Mouse (Mus musculus) thymus, postnatal 10 days (tissue): ENCODE measurements at regions not wholly inside any gene's neighbourhood (a gene's known extent, or its start where the extent isn't known, plus 50 kb on each side); places are given as distances from the start of the nearest gene placed in this dataset.

Source experiments
- DNase-seq, 2 experiments: peaks; one replicate each; pipeline ENCODE4 v3.0.0; 2021; ENCODE audit warnings: low spot score in 2 of 2

DNA sequence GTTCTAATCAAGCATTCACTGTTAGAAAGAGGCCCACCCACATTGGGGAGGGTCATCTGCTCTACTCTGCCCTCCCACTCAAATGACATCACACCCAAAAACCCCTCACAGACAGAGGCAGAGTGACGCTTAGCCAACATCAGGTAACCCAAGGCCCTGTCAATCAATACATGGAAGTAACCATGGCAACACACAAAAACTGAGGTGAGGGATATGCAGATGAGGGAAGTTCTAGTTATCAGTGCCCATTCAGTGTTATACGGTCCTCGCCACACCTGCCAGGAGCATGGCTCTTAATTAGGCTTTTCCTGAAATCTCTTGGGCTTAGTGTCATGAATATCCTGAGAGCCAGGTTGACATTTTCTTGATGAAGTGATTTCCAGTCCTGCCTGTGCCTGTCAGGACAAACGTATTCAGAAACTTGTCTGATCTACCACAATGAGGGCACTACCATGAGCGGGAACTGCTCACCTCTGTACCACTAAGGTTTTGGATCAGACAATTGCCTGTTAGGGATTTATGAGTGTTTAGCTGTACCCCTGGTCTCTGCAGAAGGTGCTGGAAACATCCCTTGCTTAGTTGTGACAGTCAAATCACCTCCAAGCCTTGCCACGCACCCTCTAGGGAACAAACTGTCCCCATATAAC is 210.4 kb upstream of the Cdh4 start:
- no peak for DNase-seq

DNA sequence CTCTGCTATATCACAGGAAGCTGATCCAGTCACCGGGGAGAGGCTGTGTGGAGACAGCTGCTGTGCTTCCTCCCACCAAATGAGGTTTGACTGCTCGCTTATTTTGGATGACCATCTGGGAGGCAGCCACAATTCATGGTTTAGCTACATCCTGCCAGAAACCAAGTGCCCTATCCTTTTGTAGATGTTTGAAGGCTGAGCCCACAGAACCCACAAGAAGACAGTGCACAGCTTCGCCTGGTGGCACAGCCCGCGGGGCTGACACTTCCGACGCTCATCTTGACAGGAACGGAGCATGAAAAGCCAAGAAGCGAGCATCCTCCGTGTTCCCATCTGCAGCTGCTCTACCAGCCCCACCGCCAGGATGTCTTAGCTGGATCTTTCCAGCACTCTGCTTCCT is 204.1 kb upstream of the Cdh4 start:
- DNase-seq, result no peak

DNA sequence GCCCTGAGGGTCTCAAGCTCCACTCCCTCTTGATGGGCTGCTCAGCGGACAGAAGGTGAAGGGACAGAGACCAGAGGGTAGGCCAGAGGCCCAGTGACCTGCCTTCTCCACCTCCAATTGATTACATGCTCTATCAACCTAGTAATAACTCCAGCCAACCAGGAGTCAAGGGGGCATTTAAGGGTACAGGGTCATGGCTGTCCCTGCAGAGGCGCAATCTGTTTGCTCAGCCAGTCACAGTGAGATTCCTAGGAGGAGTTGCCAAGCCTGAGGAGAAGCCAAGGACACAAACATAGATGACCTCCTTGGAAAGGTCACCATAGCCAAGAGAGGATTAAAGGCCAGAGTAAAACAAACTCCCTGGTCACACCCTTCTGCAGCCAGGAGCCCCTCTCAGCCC is 181.3 kb upstream of the Cdh4 start:
- DNase-seq, result no peak

DNA sequence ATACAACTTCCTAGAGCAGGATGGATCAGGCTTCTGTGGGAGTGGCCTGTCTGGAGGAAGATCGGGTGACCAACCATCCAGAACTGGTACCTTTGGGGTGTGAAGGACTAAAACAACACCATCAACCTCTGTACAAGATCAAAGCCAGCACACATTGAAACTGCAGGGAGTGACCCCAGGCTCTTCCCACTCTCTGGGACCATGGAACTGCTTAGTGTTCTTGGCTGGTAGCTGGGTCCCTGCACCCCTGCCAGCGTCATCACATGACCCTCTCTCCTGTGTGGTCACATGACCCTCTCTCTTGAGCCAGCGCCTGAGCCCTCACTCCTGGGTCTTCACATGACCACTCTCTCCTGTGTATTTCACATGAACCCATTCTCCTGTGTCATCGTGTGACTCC is 178.3 kb upstream of the Cdh4 start:
- DNase-seq, result no peak

DNA sequence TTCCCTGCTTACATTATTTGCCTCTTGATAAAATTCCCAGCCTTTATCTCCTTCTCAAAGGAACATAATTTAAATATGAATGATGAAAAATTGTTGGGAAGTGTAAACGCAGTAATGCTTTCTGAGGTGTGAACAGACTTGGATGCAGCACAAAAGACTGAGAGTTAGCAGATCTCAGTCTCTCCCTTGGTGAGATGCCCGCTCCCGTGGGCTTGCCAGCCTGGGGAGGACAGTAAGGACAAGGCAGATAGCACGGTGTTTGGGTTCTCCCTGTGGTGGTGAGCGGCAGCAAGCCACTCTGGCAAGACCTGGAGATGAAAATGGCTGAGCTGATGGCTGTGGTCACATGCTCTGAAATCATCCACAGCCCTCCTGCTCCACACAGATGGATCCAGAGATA is 176.8 kb upstream of the Cdh4 start:
- DNase-seq, result no peak

DNA sequence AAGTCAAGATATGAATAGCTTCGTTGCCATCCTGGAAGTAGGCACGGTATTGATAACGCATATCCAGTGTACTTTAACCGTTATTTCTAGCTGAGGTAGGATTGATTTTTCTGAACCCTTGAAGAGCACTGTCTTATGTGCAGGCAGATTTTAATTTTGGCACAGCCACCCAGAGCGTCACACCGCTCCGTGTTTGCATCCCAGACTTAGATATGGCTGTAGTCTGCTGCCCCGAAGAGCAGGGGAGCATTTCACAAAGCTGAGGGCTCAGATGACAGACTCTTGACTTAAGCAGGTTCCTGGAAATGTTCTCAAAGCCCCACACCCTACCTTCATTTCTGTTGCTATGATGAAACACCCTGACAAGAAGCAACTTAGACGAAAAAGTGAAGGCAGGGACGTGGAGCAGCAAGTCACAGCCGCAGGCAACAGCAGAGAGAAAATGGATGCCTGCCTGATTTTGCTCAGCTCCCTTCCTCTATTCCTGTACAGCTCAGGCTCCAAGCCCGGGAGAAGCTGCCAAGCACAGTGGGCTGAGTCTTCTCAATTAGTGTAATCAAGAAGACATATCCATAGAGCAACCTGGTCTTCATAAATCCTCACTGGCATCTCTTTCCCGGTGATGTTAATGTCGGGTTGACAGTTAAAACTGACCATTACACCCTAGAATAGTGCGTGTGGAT is 164.9 kb upstream of the Cdh4 start:
- DNase-seq, result no peak

DNA sequence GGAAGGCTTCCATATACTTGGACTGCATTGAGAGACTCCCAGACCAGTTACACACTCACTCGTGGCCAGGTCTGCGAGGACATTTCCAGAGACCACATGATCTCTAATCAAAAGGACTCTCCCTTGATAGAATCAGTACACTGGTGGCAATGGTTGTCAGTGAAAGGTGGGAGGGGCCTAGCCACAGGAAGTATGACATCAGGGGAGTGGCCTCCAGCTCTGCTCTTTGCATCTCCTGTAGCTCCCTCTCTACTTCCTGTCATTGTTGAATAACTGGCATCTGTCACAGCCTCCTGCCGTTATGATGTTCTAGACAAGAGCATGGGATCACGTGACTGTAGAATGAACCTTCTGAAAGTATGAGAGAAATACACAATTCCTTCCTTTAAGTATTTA is 164.3 kb upstream of the Cdh4 start:
- DNase-seq, result no peak

DNA sequence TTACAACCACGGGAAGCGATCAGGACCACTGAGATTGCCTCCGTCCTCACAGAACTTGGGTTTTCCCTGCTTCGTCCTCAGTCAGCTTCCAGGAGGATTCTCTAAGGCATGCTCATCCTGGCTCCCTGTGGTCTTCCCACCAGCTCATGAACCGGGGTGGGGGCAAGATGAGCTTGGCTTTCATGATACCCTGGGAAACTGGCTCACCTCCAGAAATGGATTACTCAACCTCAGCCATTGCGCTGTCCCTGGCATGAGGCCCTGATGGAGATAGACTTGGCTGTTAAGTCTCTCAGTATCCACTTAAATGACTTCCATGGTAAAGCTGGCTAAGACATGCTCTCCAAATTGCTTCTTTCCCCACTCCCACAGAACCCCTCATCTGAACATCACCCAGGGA is 160.0 kb upstream of the Cdh4 start:
- DNase-seq, result no peak

DNA sequence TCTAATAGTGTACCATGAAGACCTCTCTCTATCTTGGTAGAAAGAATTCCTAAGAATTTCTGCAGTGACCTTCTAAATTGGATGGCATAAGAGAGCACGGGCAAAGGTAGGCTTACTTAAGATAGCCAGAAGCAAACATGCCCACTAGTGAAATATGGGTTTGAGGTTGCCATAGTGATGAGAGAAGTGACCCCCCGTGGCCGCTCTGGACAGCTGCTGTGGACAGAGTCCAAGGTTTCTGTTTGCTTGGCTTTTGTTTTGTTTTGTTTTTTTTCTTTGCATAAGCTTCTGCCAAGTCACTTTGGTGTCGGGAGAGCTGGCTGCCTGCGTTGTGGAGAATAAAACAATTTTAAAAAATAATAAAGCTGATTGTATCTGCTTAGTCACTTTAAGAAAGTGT is 151.8 kb upstream of the Cdh4 start:
- DNase-seq, result no peak

DNA sequence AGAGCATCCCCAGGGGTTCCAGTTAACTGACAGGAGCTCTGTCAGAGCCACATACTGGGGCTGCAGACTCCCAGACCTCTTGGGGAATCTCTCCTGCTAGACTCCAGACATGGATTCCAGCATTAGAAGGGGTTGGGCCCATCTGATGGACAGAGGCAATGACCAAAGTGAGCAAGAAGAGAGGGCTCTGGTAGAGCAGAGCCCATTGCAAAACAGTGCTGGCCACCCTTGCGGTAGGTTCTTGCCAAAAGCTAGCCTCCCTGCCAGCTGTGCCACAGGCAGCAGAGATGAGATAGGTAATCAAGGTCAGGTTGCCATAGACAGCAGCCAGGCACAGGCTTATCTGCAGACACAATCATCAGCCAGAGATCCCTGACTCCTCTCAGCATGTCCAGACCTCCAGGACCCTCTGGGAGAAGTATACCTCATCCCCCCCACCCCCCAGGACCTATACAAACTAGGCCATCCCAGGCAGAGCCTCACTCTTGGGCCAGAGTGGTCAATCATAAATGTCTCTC is 151.1 kb upstream of the Cdh4 start:
- DNase-seq, result no peak

DNA sequence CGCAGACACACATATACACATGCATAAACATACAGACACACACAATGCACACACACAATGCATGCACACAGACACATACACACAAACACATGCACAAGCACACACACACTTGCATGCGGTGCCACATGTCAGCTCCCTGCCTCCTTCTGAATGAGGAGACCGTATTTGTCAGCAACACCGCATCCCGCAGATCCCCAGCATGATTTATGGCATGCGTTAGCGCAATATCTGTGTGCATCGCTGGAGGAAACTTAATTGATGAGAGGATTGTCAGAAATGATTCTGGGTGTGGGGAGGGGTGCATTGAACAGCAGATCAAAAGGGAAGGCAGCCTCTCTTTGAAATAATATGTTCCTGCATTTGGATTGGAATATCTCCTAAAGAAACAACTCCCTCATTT is 150.3 kb upstream of the Cdh4 start:
- DNase-seq, result no peak

DNA sequence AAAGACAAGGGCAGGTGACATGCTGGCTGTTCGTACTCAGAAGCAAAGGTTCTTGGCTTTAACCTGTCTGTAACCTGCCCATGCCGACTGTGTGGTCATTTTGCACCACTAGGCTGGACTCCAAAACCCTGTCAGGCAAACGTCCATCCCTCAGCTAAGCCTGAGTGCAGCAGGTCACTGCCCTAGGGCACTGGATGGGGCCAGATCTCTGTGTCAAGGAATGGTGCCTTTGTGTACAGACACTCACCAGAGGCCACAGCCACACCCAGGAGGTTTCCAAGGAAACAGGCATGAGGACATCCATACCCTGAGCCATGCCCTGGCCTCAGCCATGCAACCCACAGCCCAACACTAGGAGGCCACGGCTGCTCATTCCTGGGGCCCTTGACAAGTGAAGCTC is 149.7 kb upstream of the Cdh4 start:
- no peak for DNase-seq

DNA sequence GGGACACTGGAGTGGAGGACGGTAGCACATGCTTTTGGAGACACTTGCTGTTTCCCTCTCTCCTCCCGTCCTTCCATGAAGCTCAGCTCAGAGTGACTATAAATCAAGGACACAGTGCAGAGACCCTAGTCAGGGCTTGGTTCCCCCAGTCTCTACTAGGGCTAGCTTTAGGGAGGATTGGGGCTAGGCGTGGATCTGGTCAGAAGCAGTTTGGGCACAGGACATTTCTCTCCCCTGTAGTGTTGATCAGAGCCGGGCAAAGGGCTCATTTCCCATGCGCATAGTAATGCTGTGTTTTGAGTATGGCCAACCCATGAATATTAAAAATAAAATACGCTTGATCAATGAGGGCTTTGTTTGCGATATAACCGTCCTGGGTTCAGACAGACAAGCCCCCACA is 149.1 kb upstream of the Cdh4 start:
- no peak for DNase-seq

DNA sequence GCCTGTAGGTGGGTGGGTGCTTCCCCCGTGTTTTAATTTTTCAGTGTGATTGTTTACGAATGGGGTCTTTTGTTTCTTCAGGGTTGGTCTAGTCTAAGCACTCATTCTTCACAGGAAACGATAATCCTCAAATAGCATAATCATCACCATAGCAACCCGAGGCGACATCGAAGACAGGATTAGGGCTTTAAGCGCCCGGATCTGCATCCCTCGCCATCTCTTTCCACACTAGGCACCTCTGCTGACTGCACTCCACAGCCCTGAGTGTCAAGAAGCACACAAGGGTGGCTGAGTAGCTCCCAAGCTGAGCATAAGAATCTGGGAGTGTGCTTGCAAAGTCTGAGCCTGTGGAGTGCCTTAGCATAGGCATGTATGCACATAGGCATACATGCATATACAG is 145.2 kb upstream of the Cdh4 start:
- no peak for DNase-seq

DNA sequence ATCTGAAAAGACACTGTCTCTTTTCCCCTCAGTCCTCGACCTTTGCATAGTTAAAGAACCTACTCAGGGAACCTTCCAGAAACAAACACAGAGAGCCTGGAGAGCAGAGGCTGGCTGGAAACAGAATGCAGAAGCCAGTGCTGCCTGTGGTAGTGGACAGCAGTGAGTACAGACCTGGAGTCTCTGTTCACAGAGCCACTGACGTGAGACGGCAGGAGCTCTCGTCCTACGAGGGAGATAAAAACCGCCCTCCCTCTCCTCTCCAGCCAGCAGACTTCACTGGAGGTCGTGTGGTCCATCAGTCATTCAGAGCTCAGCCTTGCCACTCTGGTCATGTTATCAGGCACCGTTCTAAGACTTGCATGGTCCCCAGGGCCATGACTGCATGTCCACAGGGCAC is 138.5 kb upstream of the Cdh4 start:
- DNase-seq, result no peak

DNA sequence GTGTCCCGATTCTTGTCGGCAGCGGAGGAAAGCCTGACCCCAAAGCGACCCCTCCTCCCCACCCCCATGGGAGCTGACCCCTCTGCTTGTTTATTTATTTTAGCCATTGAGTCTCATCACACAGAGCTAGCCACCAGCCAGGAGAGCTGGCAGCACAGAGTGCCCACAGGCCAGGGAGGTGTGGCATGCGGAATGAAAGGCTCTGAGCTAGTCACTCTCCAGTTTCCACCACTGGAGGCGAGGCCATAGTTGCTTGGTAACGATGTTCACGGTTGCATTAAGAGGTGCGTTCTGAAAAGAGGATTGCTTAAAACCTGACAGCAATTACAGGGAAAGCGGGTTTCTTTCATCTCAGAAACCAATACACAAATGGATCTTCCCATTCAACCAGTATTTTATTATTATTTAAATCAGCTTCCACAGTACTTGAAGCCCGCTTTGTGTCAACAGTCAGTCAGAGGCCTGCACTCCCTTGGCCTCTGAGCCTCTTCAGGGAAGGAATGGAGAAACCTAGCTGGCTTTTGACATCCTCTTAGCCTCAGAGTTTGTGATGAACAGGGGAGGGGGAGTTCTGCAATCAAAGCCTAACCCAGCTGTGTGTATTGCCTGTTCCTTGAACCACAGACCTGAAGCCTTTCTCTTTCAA is 134.8 kb upstream of the Cdh4 start:
- DNase-seq, result no peak

DNA sequence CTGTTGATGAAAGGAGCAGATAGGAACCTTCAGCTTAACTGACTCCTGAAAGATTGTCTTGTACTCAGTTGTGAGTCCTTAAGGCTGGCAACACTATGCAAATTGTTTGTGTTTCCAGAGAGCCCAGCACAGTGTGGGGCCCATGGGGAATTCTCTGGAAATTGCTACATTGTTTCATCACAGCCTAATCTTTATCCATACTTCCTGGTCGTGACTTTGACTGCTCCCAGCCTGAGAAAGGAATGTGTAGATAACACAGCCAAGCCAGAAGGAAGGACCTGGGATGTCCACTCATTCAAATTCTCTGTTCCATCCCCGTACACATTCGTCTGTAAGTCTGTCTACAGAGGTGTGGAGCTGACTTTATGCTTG is 134.3 kb upstream of the Cdh4 start:
- no peak for DNase-seq

DNA sequence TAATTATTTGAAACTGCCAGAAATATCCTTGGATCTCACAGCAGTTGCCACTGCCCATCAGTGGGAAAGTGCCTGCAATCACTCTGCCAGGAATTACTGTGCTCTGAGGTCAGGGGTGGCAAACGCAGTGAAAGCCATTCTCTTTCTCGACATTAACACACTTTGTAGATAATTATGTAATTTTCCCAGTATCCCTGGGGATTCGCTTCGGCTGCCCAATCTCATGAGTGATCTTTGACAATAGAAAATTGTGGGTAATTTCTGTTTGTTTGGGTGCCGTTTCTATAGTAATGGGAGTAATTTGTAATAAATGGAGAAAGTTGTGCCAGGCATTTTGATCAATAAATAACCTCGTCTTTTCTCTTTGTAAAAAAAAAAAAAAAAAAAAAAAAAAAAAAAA is 124.2 kb upstream of the Cdh4 start:
- no peak for DNase-seq

DNA sequence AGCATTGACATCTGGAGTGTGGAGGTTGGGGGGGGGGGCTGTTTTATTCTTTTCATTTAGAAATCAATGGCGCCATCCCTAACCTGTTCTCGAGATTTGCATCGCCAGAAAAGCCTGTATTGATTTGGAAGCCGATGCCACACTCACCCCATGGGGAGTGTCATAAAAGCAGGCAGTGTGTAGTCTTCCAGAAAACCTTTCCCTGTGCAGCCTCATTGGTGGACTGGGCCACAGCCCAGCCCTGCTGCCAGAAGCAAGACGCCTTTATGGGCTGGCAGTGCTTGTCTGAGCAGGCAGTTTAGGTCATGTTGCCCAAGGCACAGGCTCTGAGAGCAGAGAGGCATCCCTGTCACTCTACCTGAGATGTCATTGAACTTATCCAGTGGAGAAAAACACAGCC is 117.0 kb upstream of the Cdh4 start:
- no peak for DNase-seq

DNA sequence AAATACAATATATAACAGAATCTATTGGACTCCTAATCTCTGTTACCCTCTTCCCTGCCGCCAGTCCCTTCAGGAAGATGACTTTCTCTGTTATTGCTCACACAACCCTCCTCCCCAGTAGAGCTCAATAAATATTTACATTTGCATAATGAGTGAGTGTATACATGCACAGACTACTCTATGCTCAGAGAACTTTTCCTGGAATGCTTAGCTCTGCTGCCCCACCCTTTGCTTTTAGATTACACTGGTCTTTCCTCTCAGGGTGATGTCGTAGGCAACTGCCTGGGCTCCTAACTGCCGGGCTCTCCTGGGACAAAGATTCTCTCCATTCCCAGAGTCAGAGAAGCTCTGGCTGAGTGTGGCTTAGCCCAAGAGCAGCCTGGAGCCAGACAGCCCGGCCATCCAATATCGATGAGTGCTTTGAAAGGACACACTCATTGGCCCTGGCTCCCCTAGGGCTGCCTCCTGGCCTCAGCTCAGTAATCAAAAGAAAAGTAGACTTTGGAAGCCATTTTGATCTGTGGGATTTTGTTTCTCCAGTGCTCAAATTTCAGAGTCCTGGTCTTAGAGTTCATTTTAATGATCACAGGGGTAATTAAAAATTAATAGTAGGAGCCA is 109.2 kb upstream of the Cdh4 start:
- DNase-seq, result no peak

DNA sequence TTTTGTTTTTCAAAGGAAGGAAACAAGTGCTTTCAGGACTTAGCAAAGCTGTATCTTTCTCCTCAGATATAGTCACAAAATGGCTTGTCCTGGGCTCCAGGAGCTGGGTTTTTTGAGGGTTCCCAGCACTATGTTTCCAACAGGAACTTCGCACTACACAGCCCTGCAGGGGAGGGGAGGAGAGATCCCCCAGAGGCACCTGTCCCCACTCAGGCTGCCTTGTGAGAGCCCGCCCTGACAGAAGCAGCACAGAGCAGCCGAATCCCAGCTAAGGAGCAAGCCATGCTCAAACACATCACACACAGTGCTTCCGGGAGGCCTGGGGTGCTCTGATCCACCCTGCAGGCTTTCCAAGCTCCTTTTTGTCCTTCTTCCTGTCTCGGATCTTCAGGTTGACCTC is 108.6 kb upstream of the Cdh4 start:
- DNase-seq, result no peak

DNA sequence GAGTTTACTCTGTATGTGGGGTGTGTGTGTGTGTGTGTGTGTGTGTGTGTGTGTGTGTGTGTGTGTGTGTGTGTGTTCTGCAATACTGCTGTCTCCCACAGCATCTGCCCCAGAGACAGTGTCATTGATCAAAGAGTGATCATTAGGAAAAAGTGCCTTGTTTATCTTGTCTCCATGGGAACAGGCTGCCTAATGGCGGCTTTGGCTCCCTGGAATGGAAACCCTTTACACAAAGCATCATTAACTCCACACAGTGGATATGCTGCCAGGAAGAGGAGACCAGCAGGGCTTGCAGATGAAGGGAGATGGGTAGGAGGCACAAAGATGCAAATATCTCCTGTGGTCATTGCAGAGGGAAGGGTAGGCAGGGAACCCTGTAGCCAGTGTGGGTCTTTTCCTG is 106.0 kb upstream of the Cdh4 start:
- DNase-seq, result no peak

DNA sequence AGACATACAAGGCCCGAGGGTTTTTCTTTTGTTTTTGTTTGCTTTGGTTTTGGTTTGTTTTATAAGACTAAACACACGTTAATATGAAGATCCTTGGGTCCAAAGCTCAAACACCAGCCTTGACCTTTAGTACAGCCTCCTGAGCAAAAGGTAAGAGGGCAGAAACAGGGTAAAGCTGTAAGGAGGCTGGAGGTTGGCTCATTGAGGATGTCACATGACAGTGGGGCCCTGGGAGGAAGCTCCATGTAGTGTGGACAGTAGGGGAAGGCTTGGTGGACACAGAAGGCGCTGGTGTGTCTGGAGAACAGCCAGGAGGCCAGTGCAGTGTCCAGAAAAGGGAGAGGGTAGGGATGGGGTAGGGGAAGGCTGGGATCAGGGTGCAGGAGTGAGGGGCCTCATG is 89.6 kb upstream of the Cdh4 start:
- DNase-seq, result no peak
